18 mouse cellular contexts compared by ENCODE assay signal in the genomic region with DNA sequence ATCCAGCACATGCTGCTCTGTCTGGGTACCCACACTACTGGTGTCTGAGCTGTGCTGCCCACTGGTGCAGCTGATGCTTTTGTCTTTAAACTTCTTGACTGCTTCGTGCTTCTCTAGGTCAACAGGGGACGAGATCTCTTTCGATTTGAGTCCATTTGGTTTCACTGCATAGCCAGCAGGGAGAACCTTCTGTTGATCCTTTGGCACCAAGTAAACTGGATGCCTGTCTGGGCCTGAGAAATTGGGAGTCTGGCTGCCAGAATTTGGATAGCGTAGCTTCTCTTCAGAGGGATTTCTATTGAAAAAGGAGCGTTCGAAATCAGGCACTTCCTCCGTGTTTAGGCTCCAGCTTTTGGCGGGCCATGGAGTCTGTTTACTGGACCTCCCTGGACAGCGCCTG. TPM values are rescaled to one million over a fixed set of nuclear protein-coding genes. Genes with fewer than 3 reads are reported as not detected.
"Had no signal": no experiment of that assay in that cellular context is flagged by ENCODE, and none has a peak within 500 bp of the region (broad histone marks: within the 10 kb centered on the region; RNA-seq: fewer than 3 reads in every experiment).

No protein-coding gene starts in this region.

- H3K4me2 ChIP-seq: limb, embryonic 15.5 days; liver, embryonic 12.5 days; lung, embryonic 14.5 days; neural tube, embryonic 12.5 days; stomach, embryonic 15.5 days had no signal

- H3K4me3 ChIP-seq: limb, embryonic 15.5 days; liver, embryonic 12.5 days; midbrain, embryonic 10.5 days; neural tube, embryonic 12.5 days; stomach, embryonic 15.5 days had no signal

- H3K9me3 ChIP-seq: limb, embryonic 15.5 days; midbrain, embryonic 10.5 days; neural tube, embryonic 12.5 days; stomach, embryonic 15.5 days had no signal

- H3K36me3 ChIP-seq: limb, embryonic 15.5 days; liver, embryonic 12.5 days; midbrain, embryonic 10.5 days; stomach, embryonic 15.5 days had no signal

- H3K4me1 ChIP-seq: limb, embryonic 15.5 days; liver, embryonic 12.5 days; midbrain, embryonic 10.5 days; neural tube, embryonic 12.5 days; stomach, embryonic 15.5 days had no signal

- H3K27me3 ChIP-seq: limb, embryonic 15.5 days; liver, embryonic 12.5 days; neural tube, embryonic 12.5 days; stomach, embryonic 15.5 days had no signal

- DNase-seq: kidney, postnatal 14 days; layer of hippocampus, adult 9-11 months; layer of hippocampus, postnatal 36 days; lung, embryonic 14.5 days; lung, postnatal 10 days; lung, postnatal 4 days; midbrain, embryonic 14.5 days; right cerebral cortex, postnatal 14 days; thymus, postnatal 4 days had no signal

- H3K9ac ChIP-seq: limb, embryonic 15.5 days; liver, embryonic 12.5 days; lung, embryonic 14.5 days; neural tube, embryonic 12.5 days; stomach, embryonic 15.5 days had no signal

- H3K27ac ChIP-seq: limb, embryonic 15.5 days; liver, embryonic 12.5 days; midbrain, embryonic 10.5 days; neural tube, embryonic 12.5 days; stomach, embryonic 15.5 days had no signal

RNA-seq across cellular contexts. Expression of a gene that starts 21.0 kb away (rescaled TPM):
- total RNA-seq: megakaryocyte, adult 5-6 weeks; monocyte, adult 5-6 weeks; neutrophil, adult 5-6 weeks had no signal
- polyA plus RNA-seq: large intestine, adult 2 months; liver, embryonic 12.5 days had no signal
